ENCODE assay signal across 7 mouse cellular contexts in genomic region chr4:123005054-123005966, GRCm38 (mm10). TPM values are rescaled to one million over a fixed set of nuclear protein-coding genes. Genes with fewer than 3 reads are reported as not detected.
DNase-seq lines count a peak whose midpoint lies in the region; ATAC-seq and TF ChIP-seq lines count a peak whose summit lies in the region.

No protein-coding gene starts in this region.

- peak; percentile 57 for ATAC-seq in forebrain, postnatal 0 days
- peak; percentile 52; the same call in 1 of the 2 replicates for ATAC-seq in lung, embryonic 15.5 days (ENCODE audit: borderline replicate concordance, extremely low read depth, low FRiP score, low TSS enrichment)

- no peaks in the 10 kb centered on the region for H3K9me3 ChIP-seq in forebrain, postnatal 0 days (ENCODE audit: low read length)
- H3K9me3 ChIP-seq in lung, embryonic 15.5 days: no peaks in the 10 kb centered on the region

- 30% methylated on average over 15 of the region's 15 CpGs for whole genome bisulfite sequencing in forebrain, postnatal 0 days
- 16% methylated on average over 15 of the region's 15 CpGs for WGBS in lung, embryonic 15.5 days

- no peak overlapping the region for H3K4me3 ChIP-seq in testis, adult 2 months (ENCODE audit: control insufficient read depth, low read depth, low read length)
- no peak overlapping the region for H3K4me3 ChIP-seq in forebrain, postnatal 0 days (ENCODE audit: low read depth, low read length)
- H3K4me3 ChIP-seq in lung, embryonic 15.5 days: no peak overlapping the region

- H3K27me3 ChIP-seq in testis, adult 2 months (ENCODE audit: control insufficient read depth, insufficient read depth, low read length): no peaks in the 10 kb centered on the region
- no peaks in the 10 kb centered on the region for H3K27me3 ChIP-seq in forebrain, postnatal 0 days (ENCODE audit: insufficient read depth, low read length)
- peaks cover under 1% of the 10 kb centered on the region; the same call in 1 of the 2 replicates for H3K27me3 ChIP-seq in lung, embryonic 15.5 days

- TF ChIP-seq CTCF in testis, adult 2 months (IDR thresholded peaks at IDR 0.05; ENCODE audit: control insufficient read depth, insufficient read depth, insufficient replicate concordance, low read depth, low read length): no peak
- TF ChIP-seq CTCF in forebrain, postnatal 0 days (IDR thresholded peaks at IDR 0.05; ENCODE audit: low read depth): no peak

- no peaks in the 10 kb centered on the region for H3K36me3 ChIP-seq in testis, adult 2 months (ENCODE audit: control insufficient read depth, insufficient read depth, low read length)
- H3K36me3 ChIP-seq in forebrain, postnatal 0 days (ENCODE audit: insufficient read depth): peaks cover 11% of the 10 kb centered on the region
- no peaks in the 10 kb centered on the region for H3K36me3 ChIP-seq in lung, embryonic 15.5 days

- H3K4me1 ChIP-seq in testis, adult 2 months (ENCODE audit: control insufficient read depth, insufficient read depth, low read length): peaks cover 8% of the 10 kb centered on the region
- H3K4me1 ChIP-seq in forebrain, postnatal 0 days (ENCODE audit: insufficient read depth): no peaks in the 10 kb centered on the region
- peaks cover 15% of the 10 kb centered on the region for H3K4me1 ChIP-seq in lung, embryonic 15.5 days

- no peak for TF ChIP-seq POLR2A in testis, adult 2 months (IDR thresholded peaks at IDR 0.05; ENCODE audit: control insufficient read depth, low read depth, low read length)

- no peak overlapping the region for H3K4me2 ChIP-seq in forebrain, postnatal 0 days (ENCODE audit: low read depth)
- H3K4me2 ChIP-seq in lung, embryonic 15.5 days: peak overlapping the region; percentile 27

- H3K27ac ChIP-seq in testis, adult 2 months (ENCODE audit: control insufficient read depth, insufficient read depth, low read depth, low read length): peak overlapping the region; percentile 76
- H3K27ac ChIP-seq in forebrain, postnatal 0 days (ENCODE audit: low read depth, low read length): no peak overlapping the region
- peak overlapping the region; percentile 73 for H3K27ac ChIP-seq in lung, embryonic 15.5 days

- DNase-seq in testis, postnatal 14 days (ENCODE audit: low spot score): no peak
- DNase-seq in forebrain, postnatal 0 days: no peak
- peak; percentile 53 for DNase-seq in yolk sac, embryonic 10.5 days (ENCODE audit: low spot score)
- no peak for DNase-seq in urinary bladder, postnatal 25 days (ENCODE audit: low spot score)
- DNase-seq in thymus, postnatal 10 days (ENCODE audit: low spot score in 2 of 2): no peak

- no peak overlapping the region for H3K9ac ChIP-seq in forebrain, postnatal 0 days
- H3K9ac ChIP-seq in lung, embryonic 15.5 days: no peak overlapping the region

RNA-seq across cellular contexts. Expression of gene Mycl, which starts 9.9 kb away (rescaled TPM):
- 0.44 and 0.60 TPM in 2 replicates for polyA plus RNA-seq in testis, adult 2 months (2012; rRNA removed)
- 106 and 113 TPM in 2 replicates for total RNA-seq in forebrain, postnatal 0 days (2014; rRNA removed)
- 65.9 and 67.6 TPM in 2 replicates for polyA plus RNA-seq in forebrain, postnatal 0 days (2015; fragmentation: Nextera tagmentation; extraction: Ambion mirVana)
- polyA plus RNA-seq in lung, embryonic 15.5 days (2015; fragmentation: Nextera tagmentation; extraction: Ambion mirVana): 18.5 and 20.8 TPM in 2 replicates

RNA-seq across cellular contexts. Expression of gene Trit1, which starts 11.1 kb away (rescaled TPM):
- polyA plus RNA-seq in testis, adult 2 months (2012; rRNA removed): 1.9 and 2.2 TPM in 2 replicates
- 22.8 and 23.7 TPM in 2 replicates for total RNA-seq in forebrain, postnatal 0 days (2014; rRNA removed)
- 20.4 and 22.1 TPM in 2 replicates for polyA plus RNA-seq in forebrain, postnatal 0 days (2015; fragmentation: Nextera tagmentation; extraction: Ambion mirVana)
- 15.9 and 19.2 TPM in 2 replicates for polyA plus RNA-seq in lung, embryonic 15.5 days (2015; fragmentation: Nextera tagmentation; extraction: Ambion mirVana)

RNA-seq across cellular contexts. Expression of gene Mfsd2a, which starts 44.3 kb away (rescaled TPM):
- 6.9 and 8.7 TPM in 2 replicates for polyA plus RNA-seq in testis, adult 2 months (2012; rRNA removed)
- 34.7 and 40.7 TPM in 2 replicates for total RNA-seq in forebrain, postnatal 0 days (2014; rRNA removed)
- polyA plus RNA-seq in forebrain, postnatal 0 days (2015; fragmentation: Nextera tagmentation; extraction: Ambion mirVana): 30.6 and 33.4 TPM in 2 replicates
- 0.82 and 0.83 TPM in 2 replicates for polyA plus RNA-seq in lung, embryonic 15.5 days (2015; fragmentation: Nextera tagmentation; extraction: Ambion mirVana)

Comparison
In these comparisons a context has a peak if more than half of its experiments do, and no peak if none do; other contexts are left out.
1. RNA of gene Mycl, which starts 9.9 kb away (polyA plus RNA-seq): 65.9 to 67.6 TPM in forebrain, postnatal 0 days and 18.5 to 20.8 TPM in lung, embryonic 15.5 days; 0.44 to 0.60 TPM in testis, adult 2 months; every median in the first group is over 10 times any median in the second.